Mouse (Mus musculus) embryonic fibroblast, embryonic 13.5 days (primary cell): ENCODE results near the gene Zfp771.

ENCODE experiments used
- CTCF ChIP-seq: IDR thresholded peaks from 2 replicates; pipeline ENCODE4 v1.5.1; 2011; ENCODE audit warnings: mild to moderate bottlenecking, control low read depth, low read length, moderate library complexity, borderline replicate concordance; ENCODE audit not compliant: insufficient read depth
- POLR2A ChIP-seq: IDR thresholded peaks from 2 replicates; pipeline ENCODE4 v1.6.1; 2011; ENCODE audit warnings: low read depth, mild to moderate bottlenecking, control low read depth, low read length, moderate library complexity

DNA sequence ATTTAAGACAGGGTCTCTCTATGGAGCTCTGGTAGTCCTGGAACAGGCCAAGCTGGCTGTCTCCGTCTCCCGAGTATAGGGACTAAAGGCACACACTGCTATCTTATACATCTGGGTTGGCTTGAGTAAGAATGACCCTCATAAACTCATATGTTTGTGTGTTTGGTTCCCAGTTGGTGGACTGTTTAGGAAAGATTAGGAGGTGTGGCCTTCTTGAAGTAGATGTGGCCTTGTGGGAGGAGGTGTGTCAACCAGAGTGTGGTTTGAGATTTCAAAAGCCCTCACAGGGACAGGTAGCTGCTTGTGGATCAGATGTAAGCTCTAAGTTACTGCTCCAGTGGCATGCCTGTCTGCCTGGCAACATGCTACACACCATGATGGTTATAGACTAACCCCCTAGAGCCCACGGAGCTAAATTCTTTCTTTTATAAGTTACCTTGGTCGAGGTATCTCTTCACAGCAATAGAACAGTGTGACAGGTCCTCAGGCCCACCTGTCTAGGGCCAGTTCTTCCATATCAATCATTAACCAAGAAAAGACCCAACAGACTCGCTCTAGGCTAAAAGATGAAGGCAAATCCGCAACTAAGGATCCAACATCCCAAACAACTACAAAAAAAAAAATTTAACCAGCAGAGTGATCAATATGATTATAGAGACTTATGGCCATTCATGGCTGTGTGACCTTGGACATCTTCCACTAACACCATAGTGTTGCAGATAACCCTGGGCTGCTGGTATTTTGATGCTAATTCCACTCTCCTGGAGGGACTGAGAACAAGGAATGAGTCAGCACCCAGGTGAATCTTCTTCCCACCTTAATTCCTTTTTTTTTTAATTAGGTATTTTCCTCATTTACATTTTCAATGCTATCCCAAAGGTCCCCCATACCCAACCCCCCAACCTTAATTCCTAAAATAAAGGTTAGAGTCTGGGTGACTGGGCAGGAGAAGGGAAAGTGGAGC, 20.3 kb upstream of the Zfp771 start:
- TF ChIP-seq POLR2A (no peak), CTCF (no peak)
